Mouse (Mus musculus): ENCODE data around the gene Pik3cb. TPM values are rescaled to one million over a fixed set of nuclear protein-coding genes. Genes with fewer than 3 reads are reported as not detected.
A peak's percentile ranks its signal among the peaks of the same experiment; 100 is the strongest.

Gene Pik3cb
- polyA plus RNA-seq, 1 experiment from 2014 or later: 2.3 TPM

DNA sequence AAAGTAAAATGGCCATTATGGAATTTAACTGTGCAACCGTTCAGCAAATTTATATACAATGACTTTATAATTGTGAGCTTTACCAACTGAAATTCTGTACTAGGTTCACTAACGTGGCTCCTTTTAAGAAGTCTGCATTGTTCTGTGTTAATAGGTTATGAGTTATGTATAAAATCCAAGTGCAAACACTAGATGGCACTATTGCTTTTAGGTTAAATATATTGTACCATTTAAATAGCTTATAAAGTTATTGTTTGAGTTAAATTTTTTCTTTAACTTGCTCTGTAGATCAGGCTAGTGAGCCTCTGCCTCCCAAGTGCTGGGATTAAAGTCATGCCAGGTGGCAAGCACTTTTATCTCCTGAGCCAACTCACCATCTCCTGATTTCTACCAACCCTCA lies 76.2 kb downstream of the Pik3cb start:
- 59% methylated on average over 2 of the region's 2 CpGs for WGBS (ENCODE audit: insufficient replicate concordance)
- DNase-seq (no peak), ATAC-seq (no peak)
- Histone ChIP-seq H3K4me3 (ENCODE audit: low read depth, low read length) (no peak overlapping the region), H3K27ac (ENCODE audit: low read depth) (no peak overlapping the region), H3K4me1 (ENCODE audit: insufficient read depth) (no peaks in the 10 kb centered on the region), H3K4me2 (ENCODE audit: low read depth, low read length) (no peak overlapping the region), H3K36me3 (replicated peaks; ENCODE audit: insufficient read depth, low read length) (peaks cover 22% of the 10 kb centered on the region), H3K27me3 (ENCODE audit: insufficient read depth, low read length) (no peaks in the 10 kb centered on the region), H3K9ac (replicated peaks) (no peak overlapping the region), H3K9me3 (ENCODE audit: low read length) (no peaks in the 10 kb centered on the region)
- TF ChIP-seq CTCF (IDR thresholded peaks at IDR 0.05; ENCODE audit: low read depth) (peak; percentile 37), EP300 (IDR thresholded peaks at IDR 0.05; ENCODE audit: low read depth) (no peak)

DNA sequence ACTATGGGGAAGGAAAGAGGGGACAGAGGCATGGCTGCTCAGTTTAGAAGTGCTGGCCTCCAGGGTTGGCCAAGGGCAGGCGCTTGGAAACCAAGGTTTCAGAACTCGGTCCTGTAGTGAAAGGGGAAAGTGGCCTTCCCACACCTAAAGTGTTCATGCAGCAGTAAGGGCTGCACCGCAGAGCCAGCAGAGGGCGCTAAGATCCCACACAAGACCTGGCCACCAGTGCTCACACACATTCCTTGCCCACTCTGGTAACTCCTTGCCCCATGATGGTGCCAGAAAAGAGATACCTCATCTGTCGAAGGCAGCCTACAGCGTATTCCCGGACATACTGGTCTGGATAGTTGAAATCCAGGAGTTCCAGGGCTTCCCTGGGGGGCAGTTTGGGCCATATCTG lies 77.9 kb downstream of the Pik3cb start:
- TF ChIP-seq EP300 (IDR thresholded peaks at IDR 0.05; ENCODE audit: low read depth) (no peak), CTCF (IDR thresholded peaks at IDR 0.05; ENCODE audit: low read depth) (peak; percentile 95)
- peak; percentile 84 for DNase-seq
- Histone ChIP-seq H3K27me3 (ENCODE audit: insufficient read depth, low read length) (no peaks in the 10 kb centered on the region), H3K27ac (ENCODE audit: low read depth) (no peak overlapping the region), H3K9me3 (ENCODE audit: low read length) (no peaks in the 10 kb centered on the region), H3K36me3 (replicated peaks; ENCODE audit: insufficient read depth, low read length) (peaks cover 21% of the 10 kb centered on the region), H3K4me2 (ENCODE audit: low read depth, low read length) (no peak overlapping the region), H3K4me3 (ENCODE audit: low read depth, low read length) (no peak overlapping the region), H3K4me1 (ENCODE audit: insufficient read depth) (no peaks in the 10 kb centered on the region), H3K9ac (replicated peaks) (no peak overlapping the region)
- 39% methylated on average over 7 of the region's 7 CpGs for WGBS (ENCODE audit: insufficient replicate concordance)
- peak; percentile 65; the same call in 1 of the 2 replicates for ATAC-seq

- no peak overlapping the region for H3K4me3 ChIP-seq (ENCODE audit: low read depth, low read length)
- H3K27me3 ChIP-seq (ENCODE audit: insufficient read depth, low read length): no peaks in the 10 kb centered on the region
- ATAC-seq (no peak), DNase-seq (no peak)
- 85% methylated on average over 3 of the region's 3 CpGs for WGBS (ENCODE audit: insufficient replicate concordance)
- H3K9me3 ChIP-seq (ENCODE audit: low read length): no peaks in the 10 kb centered on the region
- H3K4me2 ChIP-seq (ENCODE audit: low read depth, low read length): no peak overlapping the region
- H3K36me3 ChIP-seq (replicated peaks; ENCODE audit: insufficient read depth, low read length): peaks cover 21% of the 10 kb centered on the region
- H3K27ac ChIP-seq (ENCODE audit: low read depth): no peak overlapping the region
- no peaks in the 10 kb centered on the region for H3K4me1 ChIP-seq (ENCODE audit: insufficient read depth)
- TF ChIP-seq CTCF (IDR thresholded peaks at IDR 0.05; ENCODE audit: low read depth): no peak
- TF ChIP-seq EP300 (IDR thresholded peaks at IDR 0.05; ENCODE audit: low read depth): no peak
- H3K9ac ChIP-seq (replicated peaks): no peak overlapping the region
These were observed 82.7 kb downstream of the Pik3cb start for GRCm38 (mm10) chr9:99057751-99058150.

GRCm38 (mm10) chr9:99049760-99050159 lies 90.7 kb downstream of the Pik3cb start:
- Histone ChIP-seq H3K4me2 (ENCODE audit: low read depth, low read length) (no peak overlapping the region), H3K27ac (ENCODE audit: low read depth) (no peak overlapping the region), H3K36me3 (replicated peaks; ENCODE audit: insufficient read depth, low read length) (peaks cover 5% of the 10 kb centered on the region), H3K4me3 (ENCODE audit: low read depth, low read length) (no peak overlapping the region), H3K9ac (replicated peaks) (no peak overlapping the region), H3K4me1 (ENCODE audit: insufficient read depth) (no peaks in the 10 kb centered on the region), H3K27me3 (ENCODE audit: insufficient read depth, low read length) (no peaks in the 10 kb centered on the region), H3K9me3 (ENCODE audit: low read length) (no peaks in the 10 kb centered on the region)
- DNase-seq: no peak
- ATAC-seq: no peak
- TF ChIP-seq EP300 (IDR thresholded peaks at IDR 0.05; ENCODE audit: low read depth): no peak
- TF ChIP-seq CTCF (IDR thresholded peaks at IDR 0.05; ENCODE audit: low read depth): no peak
- 64% methylated on average over 6 of the region's 6 CpGs for WGBS (ENCODE audit: insufficient replicate concordance)

GRCm38 (mm10) chr9:99048724-99049250 lies 91.6 kb downstream of the Pik3cb start:
- 93% methylated on average over 1 of the region's 1 CpGs for WGBS (ENCODE audit: insufficient replicate concordance)
- peaks cover 9% of the 10 kb centered on the region for H3K36me3 ChIP-seq (replicated peaks; ENCODE audit: insufficient read depth, low read length)
- no peak for TF ChIP-seq CTCF (IDR thresholded peaks at IDR 0.05; ENCODE audit: low read depth)
- no peak for TF ChIP-seq EP300 (IDR thresholded peaks at IDR 0.05; ENCODE audit: low read depth)
- no peak overlapping the region for H3K27ac ChIP-seq (ENCODE audit: low read depth)
- no peak for DNase-seq
- H3K4me2 ChIP-seq (ENCODE audit: low read depth, low read length): no peak overlapping the region
- no peak overlapping the region for H3K9ac ChIP-seq (replicated peaks)
- no peaks in the 10 kb centered on the region for H3K27me3 ChIP-seq (ENCODE audit: insufficient read depth, low read length)
- no peaks in the 10 kb centered on the region for H3K9me3 ChIP-seq (ENCODE audit: low read length)
- no peaks in the 10 kb centered on the region for H3K4me1 ChIP-seq (ENCODE audit: insufficient read depth)
- no peak for ATAC-seq
- H3K4me3 ChIP-seq (ENCODE audit: low read depth, low read length): no peak overlapping the region

- 88% methylated on average over 8 of the region's 8 CpGs for WGBS (ENCODE audit: insufficient replicate concordance)
- TF ChIP-seq CTCF (IDR thresholded peaks at IDR 0.05; ENCODE audit: low read depth) (no peak), EP300 (IDR thresholded peaks at IDR 0.05; ENCODE audit: low read depth) (no peak)
- Histone ChIP-seq H3K4me1 (ENCODE audit: insufficient read depth) (no peaks in the 10 kb centered on the region), H3K9me3 (ENCODE audit: low read length) (no peaks in the 10 kb centered on the region), H3K36me3 (replicated peaks; ENCODE audit: insufficient read depth, low read length) (peaks cover 21% of the 10 kb centered on the region), H3K9ac (replicated peaks) (no peak overlapping the region), H3K4me3 (ENCODE audit: low read depth, low read length) (no peak overlapping the region), H3K4me2 (ENCODE audit: low read depth, low read length) (no peak overlapping the region), H3K27me3 (ENCODE audit: insufficient read depth, low read length) (no peaks in the 10 kb centered on the region), H3K27ac (ENCODE audit: low read depth) (no peak overlapping the region)
- DNase-seq: no peak
- ATAC-seq: no peak
These were observed 95.7 kb downstream of the Pik3cb start for GRCm38 (mm10) chr9:99044761-99045160.

DNA sequence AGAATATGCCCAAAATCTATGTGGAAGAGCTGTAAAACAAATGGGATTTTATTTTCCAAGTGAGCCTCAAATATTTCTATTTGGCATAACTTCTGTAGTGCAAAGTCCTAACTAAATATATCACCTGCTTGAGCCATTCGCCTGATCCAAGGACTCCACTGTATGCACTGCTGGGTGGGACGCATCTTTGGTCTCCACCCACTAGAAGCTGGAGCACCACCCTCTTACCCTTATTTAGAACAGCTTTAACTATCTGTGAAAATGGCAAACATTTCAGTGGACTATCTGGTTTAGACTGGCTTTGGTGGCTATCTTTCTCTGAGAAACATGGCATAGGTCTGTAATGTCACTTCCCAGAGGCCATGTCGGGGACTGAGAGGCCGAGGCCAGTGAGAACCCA lies 97.8 kb downstream of the Pik3cb start:
- ATAC-seq: no peak
- WGBS (ENCODE audit: insufficient replicate concordance): 86% methylated on average over 4 of the region's 4 CpGs
- peaks cover 32% of the 10 kb centered on the region for H3K36me3 ChIP-seq (replicated peaks; ENCODE audit: insufficient read depth, low read length)

More for the DNA sequence above, 97.8 kb downstream of the Pik3cb start:
- no peaks in the 10 kb centered on the region for H3K27me3 ChIP-seq (ENCODE audit: insufficient read depth, low read length)
- H3K4me3 ChIP-seq (ENCODE audit: low read depth, low read length): no peak overlapping the region
- no peak overlapping the region for H3K4me2 ChIP-seq (ENCODE audit: low read depth, low read length)
- no peaks in the 10 kb centered on the region for H3K9me3 ChIP-seq (ENCODE audit: low read length)
- H3K27ac ChIP-seq (ENCODE audit: low read depth): no peak overlapping the region
- H3K4me1 ChIP-seq (ENCODE audit: insufficient read depth): no peaks in the 10 kb centered on the region
- TF ChIP-seq EP300 (IDR thresholded peaks at IDR 0.05; ENCODE audit: low read depth) (no peak), CTCF (IDR thresholded peaks at IDR 0.05; ENCODE audit: low read depth) (no peak)
- no peak for DNase-seq
- H3K9ac ChIP-seq (replicated peaks): no peak overlapping the region
